Mouse (Mus musculus) liver, embryonic 14.5 days (tissue): ENCODE measurements around the gene Nrxn2.

Experiments
- CTCF ChIP-seq: IDR thresholded peaks from 2 replicates; pipeline ENCODE4 v1.5.1; 2016; ENCODE audit warnings: antibody characterized with exemption, low read depth, control low read depth
- EP300 ChIP-seq: IDR thresholded peaks from 2 replicates; pipeline ENCODE4 v1.6.1; 2016; ENCODE audit warnings: antibody characterized with exemption, low read depth

GRCm38 (mm10) chr19:6494032-6494431 is 75.5 kb downstream of the Nrxn2 start:
- TF ChIP-seq CTCF (no peak), EP300 (no peak)
